Mouse (Mus musculus): ENCODE data around the gene Lcorl.

Gene Lcorl

GRCm38 (mm10) chr5:45857254-45858011 is at the start of gene Lcorl:
Gene Lcorl (minus strand): TSS chr5:45857615.
- DNase-seq (ENCODE audit: extremely low read depth, low read depth) = peak; percentile 92

- no peak for DNase-seq (ENCODE audit: extremely low read depth, low read depth)
Measured at GRCm38 (mm10) chr5:45904683-45905082, 47.3 kb upstream of the Lcorl start.

- DNase-seq (ENCODE audit: extremely low read depth, low read depth) = no peak
Measured at GRCm38 (mm10) chr5:45903246-45903645, 45.8 kb upstream of the Lcorl start.

GRCm38 (mm10) chr5:45895362-45895761 is 37.9 kb upstream of the Lcorl start:
- no peak for DNase-seq (ENCODE audit: extremely low read depth, low read depth)

- no peak for DNase-seq (ENCODE audit: extremely low read depth, low read depth)
Measured at GRCm38 (mm10) chr5:45893696-45894095, 36.3 kb upstream of the Lcorl start.

- peak; percentile 67 for DNase-seq (ENCODE audit: extremely low read depth, low read depth)
Measured at GRCm38 (mm10) chr5:45876328-45876727, 18.9 kb upstream of the Lcorl start.

- DNase-seq (ENCODE audit: extremely low read depth, low read depth) = no peak
Measured at GRCm38 (mm10) chr5:45875472-45875871, 18.1 kb upstream of the Lcorl start.

GRCm38 (mm10) chr5:45874284-45875030 is 17.0 kb upstream of the Lcorl start:
- DNase-seq (ENCODE audit: extremely low read depth, low read depth) = no peak

- DNase-seq (ENCODE audit: extremely low read depth, low read depth) = no peak
Measured at GRCm38 (mm10) chr5:45858368-45858767, 953 bp upstream of the Lcorl start.

GRCm38 (mm10) chr5:45856876-45857253 is 550 bp downstream of the Lcorl start:
- DNase-seq (ENCODE audit: extremely low read depth, low read depth) = no peak

GRCm38 (mm10) chr5:45856303-45856821 is 1.1 kb downstream of the Lcorl start:
- DNase-seq (ENCODE audit: extremely low read depth, low read depth) = peak; percentile 54

- DNase-seq (ENCODE audit: extremely low read depth, low read depth) = no peak
Measured at GRCm38 (mm10) chr5:45855526-45856302, 1.7 kb downstream of the Lcorl start.

GRCm38 (mm10) chr5:45844723-45845122 is 12.7 kb downstream of the Lcorl start:
- no peak for DNase-seq (ENCODE audit: extremely low read depth, low read depth)

GRCm38 (mm10) chr5:45835131-45835530 is 22.3 kb downstream of the Lcorl start:
- no peak for DNase-seq (ENCODE audit: extremely low read depth, low read depth)

GRCm38 (mm10) chr5:45811527-45811926 is 45.9 kb downstream of the Lcorl start:
- DNase-seq (ENCODE audit: extremely low read depth, low read depth) = no peak

- DNase-seq (ENCODE audit: extremely low read depth, low read depth) = no peak
Measured at GRCm38 (mm10) chr5:45791864-45792263, 65.6 kb downstream of the Lcorl start.

- no peak for DNase-seq (ENCODE audit: extremely low read depth, low read depth)
Measured at GRCm38 (mm10) chr5:45790221-45790620, 67.2 kb downstream of the Lcorl start.

GRCm38 (mm10) chr5:45757502-45758121 is 99.8 kb downstream of the Lcorl start:
- peak; percentile 15 for DNase-seq (ENCODE audit: extremely low read depth, low read depth)

GRCm38 (mm10) chr5:45737911-45738310 is 119.5 kb downstream of the Lcorl start:
- DNase-seq (ENCODE audit: extremely low read depth, low read depth) = no peak

GRCm38 (mm10) chr5:45733751-45734150 is 123.7 kb downstream of the Lcorl start:
- no peak for DNase-seq (ENCODE audit: extremely low read depth, low read depth)

- peak; percentile 71 for DNase-seq (ENCODE audit: extremely low read depth, low read depth)
Measured at GRCm38 (mm10) chr5:45718848-45719488, 138.4 kb downstream of the Lcorl start.

Measured in MEL-GATA-1-ER (cell line).